Mouse (Mus musculus) A20 (cell line): ENCODE data around the gene Pdzd9.

Experiments
- DNase-seq: peaks from one replicate; pipeline ENCODE4 v3.0.0-alpha.2; 2011; ENCODE audit warnings: low read depth, low spot score

The Pdzd9 gene

GRCm38 (mm10) chr7:120635821-120636220 lies 34.3 kb downstream of the Pdzd9 start:
- peak; percentile 63 for DNase-seq

GRCm38 (mm10) chr7:120635362-120635781 lies 34.8 kb downstream of the Pdzd9 start:
- no peak for DNase-seq

GRCm38 (mm10) chr7:120634711-120635361 lies 35.3 kb downstream of the Pdzd9 start, which contains the start of gene Uqcrc2:
TSS of gene Uqcrc2 (plus strand) at chr7:120635176.
- DNase-seq: peak; percentile 93

GRCm38 (mm10) chr7:120634301-120634700 lies 35.8 kb downstream of the Pdzd9 start:
- no peak for DNase-seq

- peak; percentile 64 for DNase-seq
Measured at GRCm38 (mm10) chr7:120632518-120632917, 37.6 kb downstream of the Pdzd9 start.

- no peak for DNase-seq
Measured at GRCm38 (mm10) chr7:120620841-120621240, 49.3 kb downstream of the Pdzd9 start.

- DNase-seq: no peak
Measured at GRCm38 (mm10) chr7:120620075-120620771, 49.9 kb downstream of the Pdzd9 start.
